Mouse (Mus musculus): ENCODE measurements around the gene Zdhhc1. TPM values are rescaled to one million over a fixed set of nuclear protein-coding genes. Genes with fewer than 3 reads are reported as not detected.

The Zdhhc1 gene
- polyA plus RNA-seq, 1 experiment from 2014 or later = 68.3 TPM

GRCm38 (mm10) chr8:105519591-105519990, 22.9 kb upstream of the Zdhhc1 start:
- no peak for TF ChIP-seq CTCF (IDR thresholded peaks at IDR 0.05)
- ChIA-PET POLR2A (interaction anchor here (1.1 kb wide), 2 partner anchors 26 to 31 kb away, joined by 3 to 4 read pairs; no protein-coding TSS in a partner anchor), CTCF (interaction anchor here (0.7 to 8.2 kb wide), 4 partner anchors 12 to 160 kb away, joined by 3 to 102 read pairs (median 6); partner anchors contain the start of gene Atp6v0d1)
- DNase-seq (ENCODE audit: low read depth, low spot score) = no peak
- no peaks in the 10 kb centered on the region for H3K27me3 ChIP-seq
- no peak for ATAC-seq
- in situ Hi-C loops (cut with MboI; ENCODE audit: low pct_unique_long_range_greater_than_20kb) = loop anchor here (5.0 kb wide), 1 partner anchor 33 kb away; no protein-coding TSS in a partner anchor

GRCm38 (mm10) chr8:105518436-105519313, 22.0 kb upstream of the Zdhhc1 start, which contains the start of gene Hsd11b2:
TSS of gene Hsd11b2 (plus strand) at chr8:105518755.
- no peak for DNase-seq (ENCODE audit: low read depth, low spot score)
- TF ChIP-seq CTCF (IDR thresholded peaks at IDR 0.05) = no peak
- in situ Hi-C loops (cut with MboI; ENCODE audit: low pct_unique_long_range_greater_than_20kb) = loop anchor here (5.0 kb wide), 1 partner anchor 34 kb away; no protein-coding TSS in a partner anchor
- H3K27me3 ChIP-seq = no peaks in the 10 kb centered on the region
- peak; percentile 24 for ATAC-seq
- CTCF ChIA-PET = interaction anchor here (0.7 to 8.2 kb wide), 7 partner anchors 13 to 159 kb away, joined by 3 to 102 read pairs (median 4); partner anchors contain the start of gene Atp6v0d1
- POLR2A ChIA-PET = interaction anchor here (0.5 to 1.1 kb wide), 2 partner anchors 26 to 29 kb away, joined by 3 to 4 read pairs; no protein-coding TSS in a partner anchor

GRCm38 (mm10) chr8:105517346-105517745, 20.6 kb upstream of the Zdhhc1 start:
- DNase-seq (ENCODE audit: low read depth, low spot score) (no peak), ATAC-seq (no peak)
- H3K27me3 ChIP-seq = no peaks in the 10 kb centered on the region
- in situ Hi-C loops (cut with MboI; ENCODE audit: low pct_unique_long_range_greater_than_20kb) = loop anchor here (5.0 kb wide), 1 partner anchor 35 kb away; no protein-coding TSS in a partner anchor
- POLR2A ChIA-PET = no interaction called here
- no peak for TF ChIP-seq CTCF (IDR thresholded peaks at IDR 0.05)
- CTCF ChIA-PET = interaction anchor here (1.4 to 8.2 kb wide), 6 partner anchors 8 to 36 kb away, joined by 4 to 102 read pairs (median 14); no protein-coding TSS in a partner anchor

- ATAC-seq (peak; percentile 32), DNase-seq (ENCODE audit: low read depth, low spot score) (no peak)
- POLR2A ChIA-PET = interaction anchor here (1.3 to 2.0 kb wide), 5 partner anchors 11 to 26 kb away, joined by 4 to 6 read pairs (median 5); partner anchors contain the start of gene Zdhhc1
- H3K27me3 ChIP-seq = no peaks in the 10 kb centered on the region
- CTCF ChIA-PET = interaction anchor here (0.6 to 8.2 kb wide), 24 partner anchors 10 to 101 kb away, joined by 3 to 102 read pairs (median 6); no protein-coding TSS in a partner anchor
- in situ Hi-C loops (cut with MboI; ENCODE audit: low pct_unique_long_range_greater_than_20kb) = loop anchor here (5.0 kb wide), 1 partner anchor 36 kb away; no protein-coding TSS in a partner anchor
- TF ChIP-seq CTCF (IDR thresholded peaks at IDR 0.05) = no peak
Measured at GRCm38 (mm10) chr8:105516018-105516645, 19.4 kb upstream of the Zdhhc1 start.

- DNase-seq (ENCODE audit: low read depth, low spot score) (no peak), ATAC-seq (no peak)
- in situ Hi-C loops (cut with MboI; ENCODE audit: low pct_unique_long_range_greater_than_20kb) = loop anchor here (5.0 kb wide), 1 partner anchor 38 kb away; no protein-coding TSS in a partner anchor
- POLR2A ChIA-PET = interaction anchor here (2.0 kb wide), 1 partner anchor 24 kb away, joined by 6 read pairs; no protein-coding TSS in a partner anchor
- CTCF ChIA-PET = interaction anchor here (0.7 to 8.2 kb wide), 12 partner anchors 9 to 52 kb away, joined by 3 to 102 read pairs (median 8); no protein-coding TSS in a partner anchor
- no peak for TF ChIP-seq CTCF (IDR thresholded peaks at IDR 0.05)
- no peaks in the 10 kb centered on the region for H3K27me3 ChIP-seq
Measured at GRCm38 (mm10) chr8:105514656-105515055, 18.0 kb upstream of the Zdhhc1 start.

GRCm38 (mm10) chr8:105514194-105514593, 17.5 kb upstream of the Zdhhc1 start:
- CTCF ChIA-PET = interaction anchor here (0.7 to 8.2 kb wide), 10 partner anchors 9 to 39 kb away, joined by 3 to 102 read pairs (median 8); no protein-coding TSS in a partner anchor
- no peak for ATAC-seq
- no peak for TF ChIP-seq CTCF (IDR thresholded peaks at IDR 0.05)
- POLR2A ChIA-PET = interaction anchor here (2.0 kb wide), 1 partner anchor 24 kb away, joined by 6 read pairs; no protein-coding TSS in a partner anchor
- no peaks in the 10 kb centered on the region for H3K27me3 ChIP-seq
- in situ Hi-C loops (cut with MboI; ENCODE audit: low pct_unique_long_range_greater_than_20kb) = no loop called here
- no peak for DNase-seq (ENCODE audit: low read depth, low spot score)

GRCm38 (mm10) chr8:105509997-105510735, 13.5 kb upstream of the Zdhhc1 start:
- ATAC-seq = no peak
- no peak for DNase-seq (ENCODE audit: low read depth, low spot score)
- in situ Hi-C loops (cut with MboI; ENCODE audit: low pct_unique_long_range_greater_than_20kb) = no loop called here
- POLR2A ChIA-PET = interaction anchor here (0.7 kb wide), 1 partner anchor 42 kb away, joined by 4 read pairs; no protein-coding TSS in a partner anchor
- no peak for TF ChIP-seq CTCF (IDR thresholded peaks at IDR 0.05)
- H3K27me3 ChIP-seq = no peaks in the 10 kb centered on the region
- CTCF ChIA-PET = interaction anchor here (1.3 kb wide), 1 partner anchor 23 kb away, joined by 3 read pairs; no protein-coding TSS in a partner anchor

GRCm38 (mm10) chr8:105508758-105509157, 12.1 kb upstream of the Zdhhc1 start:
- TF ChIP-seq CTCF (IDR thresholded peaks at IDR 0.05) = no peak
- in situ Hi-C loops (cut with MboI; ENCODE audit: low pct_unique_long_range_greater_than_20kb) = no loop called here
- ChIA-PET POLR2A (no interaction called here), CTCF (no interaction called here)
- no peak for DNase-seq (ENCODE audit: low read depth, low spot score)
- no peaks in the 10 kb centered on the region for H3K27me3 ChIP-seq
- no peak for ATAC-seq

GRCm38 (mm10) chr8:105506977-105507376, 10.3 kb upstream of the Zdhhc1 start:
- ATAC-seq (no peak), DNase-seq (ENCODE audit: low read depth, low spot score) (no peak)
- in situ Hi-C loops (cut with MboI; ENCODE audit: low pct_unique_long_range_greater_than_20kb) = no loop called here
- H3K27me3 ChIP-seq = no peaks in the 10 kb centered on the region
- TF ChIP-seq CTCF (IDR thresholded peaks at IDR 0.05) = no peak
- ChIA-PET POLR2A (interaction anchor here (0.5 to 1.1 kb wide), 2 partner anchors 25 to 143 kb away, joined by 3 to 5 read pairs; no protein-coding TSS in a partner anchor), CTCF (interaction anchor here (1.3 to 3.5 kb wide), 2 partner anchors 8 to 45 kb away, joined by 3 to 18 read pairs; no protein-coding TSS in a partner anchor)

All from Patski (cell line).